In the genomic region with DNA sequence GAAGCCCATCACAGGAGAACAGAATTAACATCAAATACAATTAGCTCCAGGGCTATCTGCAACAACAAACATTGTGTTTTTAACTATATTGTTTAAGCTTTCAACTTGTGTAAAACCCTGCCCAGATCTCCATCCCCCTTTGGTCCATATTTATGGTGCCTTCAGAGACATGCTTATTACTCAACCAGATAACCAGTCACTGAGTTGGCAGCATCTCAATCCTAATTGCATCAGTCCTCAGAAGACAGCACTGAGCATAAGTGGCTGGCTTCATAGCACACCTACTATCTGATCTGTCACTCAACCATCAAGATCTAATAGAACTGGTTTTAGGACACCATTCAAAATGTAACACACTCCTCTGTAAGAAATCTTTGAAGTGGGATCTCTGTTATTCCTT, we compare ENCODE assay signal across 28 mouse cellular contexts. TPM values are rescaled to one million over a fixed set of nuclear protein-coding genes. Genes with fewer than 3 reads are reported as not detected.
DNase-seq lines count a peak whose midpoint lies in the region; ATAC-seq and TF ChIP-seq lines count a peak whose summit lies in the region.
"Had no signal": no experiment of that assay in that cellular context is flagged by ENCODE, and none has a peak within 500 bp of the region (broad histone marks: within the 10 kb centered on the region; RNA-seq: fewer than 3 reads in every experiment).

No protein-coding gene starts in this region.

- H3K9me3 ChIP-seq in liver, embryonic 11.5 days (ENCODE audit: control insufficient read depth, low read length), result no peaks in the 10 kb centered on the region
- no peaks in the 10 kb centered on the region for H3K9me3 ChIP-seq in forebrain, embryonic 14.5 days (replicated peaks; ENCODE audit: control insufficient read depth, low read length)
- H3K9me3 ChIP-seq: embryonic facial prominence, embryonic 10.5 days; heart, embryonic 10.5 days; hindbrain, embryonic 12.5 days had no signal

- peaks cover 18% of the 10 kb centered on the region for H3K36me3 ChIP-seq in liver, adult 2 months (ENCODE audit: control insufficient read depth, insufficient read depth, low read length)
- peaks cover 7% of the 10 kb centered on the region; the same call in 1 of the 2 replicates for H3K36me3 ChIP-seq in liver, embryonic 11.5 days (ENCODE audit: control insufficient read depth, insufficient read depth, low read length)
- peaks cover 36% of the 10 kb centered on the region for H3K36me3 ChIP-seq in forebrain, embryonic 14.5 days (ENCODE audit: control insufficient read depth, insufficient read depth, low read length)

- TF ChIP-seq CTCF in liver, adult 2 months (IDR thresholded peaks at IDR 0.05; ENCODE audit: low read depth, low read length), result no peak

- no peak overlapping the region for H3K4me3 ChIP-seq in liver, adult 2 months (ENCODE audit: insufficient read depth, low read depth, low read length)
- H3K4me3 ChIP-seq in liver, embryonic 11.5 days (ENCODE audit: low read depth, low read length), result no peak overlapping the region
- no peak overlapping the region for H3K4me3 ChIP-seq in forebrain, embryonic 14.5 days (ENCODE audit: low read depth, low read length)
- H3K4me3 ChIP-seq: embryonic facial prominence, embryonic 10.5 days; erythroblast, embryonic 14.5 days; heart, embryonic 10.5 days; hindbrain, embryonic 12.5 days had no signal

- no peak for TF ChIP-seq POLR2A in liver, adult 2 months (IDR thresholded peaks at IDR 0.05; ENCODE audit: extremely low read depth, insufficient read depth, low read length)

- peak; percentile 15 for DNase-seq in adrenal gland, adult 2 months
- no peak for DNase-seq in adrenal gland, postnatal 25 days
- peak; percentile 46 for DNase-seq in liver, adult 2 months (ENCODE audit: extremely low read depth, low read depth, low spot score)
- no peak for DNase-seq in liver, embryonic 11.5 days (ENCODE audit: low spot score)
- peak; percentile 23 for DNase-seq in MN1 (ENCODE audit: low spot score)
- peak; percentile 14 for DNase-seq in gonadal fat pad, adult 2 months (ENCODE audit: low read depth)
- no peak for DNase-seq in forebrain, embryonic 14.5 days (ENCODE audit: low spot score)
- no peak for DNase-seq in gastrocnemius, postnatal 36 days
- DNase-seq: cerebellum, adult 18-20 months; cerebellum, adult 9-11 months; cerebellum, postnatal 36 days; forebrain, postnatal 0 days; gastrocnemius, postnatal 14 days; heart, adult 18-20 months; heart, postnatal 10 days; heart, postnatal 4 days had no signal

- H3K27ac ChIP-seq in liver, adult 2 months (replicated peaks; ENCODE audit: insufficient read depth, low read depth, low read length), result no peak overlapping the region
- H3K27ac ChIP-seq in liver, embryonic 11.5 days (ENCODE audit: low read depth, low read length), result no peak overlapping the region
- H3K27ac ChIP-seq in forebrain, embryonic 14.5 days (ENCODE audit: low read depth, low read length), result no peak overlapping the region
- H3K27ac ChIP-seq: embryonic facial prominence, embryonic 10.5 days; heart, embryonic 10.5 days; hindbrain, embryonic 12.5 days had no signal

- no peak for ATAC-seq in liver, embryonic 11.5 days (replicated peaks; ENCODE audit: low FRiP score)
- no peak for ATAC-seq in forebrain, embryonic 14.5 days
- ATAC-seq: forebrain, postnatal 0 days; hindbrain, embryonic 16.5 days; inflammation-experienced regulatory T-cells, adult 6 months; intestine, postnatal 0 days had no signal

- no peak overlapping the region for H3K4me2 ChIP-seq in liver, embryonic 11.5 days
- H3K4me2 ChIP-seq in forebrain, embryonic 14.5 days (ENCODE audit: low read length), result no peak overlapping the region
- H3K4me2 ChIP-seq: hindbrain, embryonic 12.5 days had no signal

- no peaks in the 10 kb centered on the region for H3K79me2 ChIP-seq in liver, adult 2 months (ENCODE audit: control insufficient read depth, insufficient read depth, low read length)

- H3K9ac ChIP-seq in liver, adult 2 months (ENCODE audit: low read depth, low read length), result no peak overlapping the region
- no peak overlapping the region for H3K9ac ChIP-seq in liver, embryonic 11.5 days (ENCODE audit: low read depth, low read length)
- H3K9ac ChIP-seq in forebrain, embryonic 14.5 days (ENCODE audit: low read length), result no peak overlapping the region
- H3K9ac ChIP-seq: forebrain, postnatal 0 days; hindbrain, embryonic 12.5 days had no signal

- intact Hi-C loops in gastrocnemius, postnatal 36 days (cut with DNase I), result no loop called here

- no peaks in the 10 kb centered on the region for H3K4me1 ChIP-seq in liver, adult 2 months (ENCODE audit: control insufficient read depth, insufficient read depth, low read length)
- no peaks in the 10 kb centered on the region for H3K4me1 ChIP-seq in liver, embryonic 11.5 days (replicated peaks; ENCODE audit: control insufficient read depth, insufficient read depth, low read length)
- H3K4me1 ChIP-seq in forebrain, embryonic 14.5 days (ENCODE audit: control insufficient read depth, insufficient read depth, low read length), result no peaks in the 10 kb centered on the region
- H3K4me1 ChIP-seq: embryonic facial prominence, embryonic 10.5 days; heart, embryonic 10.5 days; hindbrain, embryonic 12.5 days had no signal

- no peaks in the 10 kb centered on the region for H3K27me3 ChIP-seq in liver, adult 2 months (ENCODE audit: control insufficient read depth, insufficient read depth, low read length)
- no peaks in the 10 kb centered on the region for H3K27me3 ChIP-seq in liver, embryonic 11.5 days (replicated peaks; ENCODE audit: control insufficient read depth, insufficient read depth, low read length)
- no peaks in the 10 kb centered on the region for H3K27me3 ChIP-seq in forebrain, embryonic 14.5 days (replicated peaks; ENCODE audit: control insufficient read depth, insufficient read depth, low read length)
- H3K27me3 ChIP-seq: hindbrain, embryonic 12.5 days had no signal

RNA-seq across cellular contexts. Expression of a gene that starts 12.5 kb away (rescaled TPM):
- not detected for total RNA-seq in adrenal gland, adult 2 months (2021)
- polyA plus RNA-seq in adrenal gland, adult 2 months (2012; rRNA removed), result not detected in 2 replicates
- total RNA-seq in adrenal gland, postnatal 25 days (2021), result not detected in 2 replicates
- total RNA-seq in liver, adult 2 months (2014; rRNA removed), result not detected in 2 replicates
- polyA plus RNA-seq in liver, adult 2 months (2012; rRNA removed), result not detected in 2 replicates
- not detected in 2 replicates for polyA plus RNA-seq in liver, embryonic 11.5 days (2014; fragmentation: Nextera tagmentation; extraction: Ambion mirVana)
- polyA plus RNA-seq in gonadal fat pad, adult 2 months (2012; rRNA removed), result not detected in 2 replicates
- polyA plus RNA-seq in forebrain, embryonic 14.5 days (2014; fragmentation: Nextera tagmentation; extraction: Ambion mirVana), result not detected in 2 replicates
- not detected for total RNA-seq in gastrocnemius, postnatal 36 days (2021)
- total RNA-seq: forebrain, postnatal 0 days; gastrocnemius, adult 18-20 months; gastrocnemius, postnatal 14 days; heart, postnatal 10 days; heart, postnatal 4 days had no signal
- polyA plus RNA-seq: C2C12; embryonic facial prominence, embryonic 10.5 days; embryonic facial prominence, embryonic 14.5 days; erythroblast, embryonic 14.5 days; forebrain, embryonic 11.5 days; forebrain, postnatal 0 days; heart, embryonic 10.5 days; heart, embryonic 14.5 days; hindbrain, embryonic 12.5 days; hindbrain, embryonic 16.5 days; intestine, postnatal 0 days had no signal

RNA-seq across cellular contexts. Expression of a gene that starts 20.8 kb away (rescaled TPM):
- total RNA-seq in adrenal gland, adult 2 months (2021), result 1 to 10 TPM; 1.8 to 2.0 TPM
- polyA plus RNA-seq in adrenal gland, adult 2 months (2012; rRNA removed), result 20.3 and 21.6 TPM in 2 replicates
- total RNA-seq in adrenal gland, postnatal 25 days (2021), result 0.88 TPM in 1 of 2 replicates, not detected in the other
- total RNA-seq in liver, adult 2 months (2014; rRNA removed), result 0.37 and 1.1 TPM in 2 replicates
- polyA plus RNA-seq in liver, adult 2 months (2012; rRNA removed), result 7.2 and 13.2 TPM in 2 replicates
- not detected in 2 replicates for polyA plus RNA-seq in liver, embryonic 11.5 days (2014; fragmentation: Nextera tagmentation; extraction: Ambion mirVana)
- 19.1 and 24.7 TPM in 2 replicates for polyA plus RNA-seq in gonadal fat pad, adult 2 months (2012; rRNA removed)
- 0.33 and 0.46 TPM in 2 replicates for polyA plus RNA-seq in forebrain, embryonic 14.5 days (2014; fragmentation: Nextera tagmentation; extraction: Ambion mirVana)
- total RNA-seq in gastrocnemius, postnatal 36 days (2021), result not detected
- total RNA-seq: forebrain, postnatal 0 days; gastrocnemius, adult 18-20 months; gastrocnemius, postnatal 14 days; heart, postnatal 10 days; heart, postnatal 4 days had no signal
- polyA plus RNA-seq: embryonic facial prominence, embryonic 10.5 days; erythroblast, embryonic 14.5 days; forebrain, embryonic 11.5 days; heart, embryonic 10.5 days; hindbrain, embryonic 12.5 days had no signal

RNA-seq across cellular contexts. Expression of a gene that starts 36.6 kb away (rescaled TPM):
- 10 to 100 TPM; 56.8 to 77.7 TPM for total RNA-seq in adrenal gland, adult 2 months (2021)
- 2.5 and 3.4 TPM in 2 replicates for polyA plus RNA-seq in adrenal gland, adult 2 months (2012; rRNA removed)
- 72.8 and 73.5 TPM in 2 replicates for total RNA-seq in adrenal gland, postnatal 25 days (2021)
- total RNA-seq in liver, adult 2 months (2014; rRNA removed), result 29.1 and 29.9 TPM in 2 replicates
- polyA plus RNA-seq in liver, adult 2 months (2012; rRNA removed), result 7.1 and 8.5 TPM in 2 replicates
- polyA plus RNA-seq in liver, embryonic 11.5 days (2014; fragmentation: Nextera tagmentation; extraction: Ambion mirVana), result 6.0 and 6.6 TPM in 2 replicates
- 9.0 and 13.5 TPM in 2 replicates for polyA plus RNA-seq in gonadal fat pad, adult 2 months (2012; rRNA removed)
- 8.1 and 10.2 TPM in 2 replicates for polyA plus RNA-seq in forebrain, embryonic 14.5 days (2014; fragmentation: Nextera tagmentation; extraction: Ambion mirVana)
- total RNA-seq in gastrocnemius, postnatal 36 days (2021), result 10 to 100 TPM; 19.5 to 21.7 TPM

RNA-seq across cellular contexts. Expression of a gene that starts 46.6 kb away (rescaled TPM):
- 10 to 100 TPM in 1 of 2 experiments, 1 to 10 TPM in 1; 8.7 to 22.6 TPM for total RNA-seq in adrenal gland, adult 2 months (2021)
- polyA plus RNA-seq in adrenal gland, adult 2 months (2012; rRNA removed), result 24.2 and 27.2 TPM in 2 replicates
- 6.7 and 8.0 TPM in 2 replicates for total RNA-seq in adrenal gland, postnatal 25 days (2021)
- total RNA-seq in liver, adult 2 months (2014; rRNA removed), result 0.18 and 0.27 TPM in 2 replicates
- 0.26 and 0.29 TPM in 2 replicates for polyA plus RNA-seq in liver, adult 2 months (2012; rRNA removed)
- polyA plus RNA-seq in liver, embryonic 11.5 days (2014; fragmentation: Nextera tagmentation; extraction: Ambion mirVana), result 0.71 and 0.88 TPM in 2 replicates
- 24.4 and 30.7 TPM in 2 replicates for polyA plus RNA-seq in gonadal fat pad, adult 2 months (2012; rRNA removed)
- 1.8 and 2.2 TPM in 2 replicates for polyA plus RNA-seq in forebrain, embryonic 14.5 days (2014; fragmentation: Nextera tagmentation; extraction: Ambion mirVana)
- 1 to 10 TPM; 1.6 to 2.0 TPM for total RNA-seq in gastrocnemius, postnatal 36 days (2021)
- polyA plus RNA-seq: erythroblast, embryonic 14.5 days; inflammation-experienced regulatory T-cells, adult 6 months had no signal

Comparison
In these comparisons a context has a peak if more than half of its experiments do, and no peak if none do; other contexts are left out.
1. DNase-seq: peak in adrenal gland, adult 2 months (single experiment), liver, adult 2 months (single experiment), MN1 (single experiment) and gonadal fat pad, adult 2 months (single experiment); none in adrenal gland, postnatal 25 days (single experiment), liver, embryonic 11.5 days (single experiment), forebrain, embryonic 14.5 days (single experiment) and gastrocnemius, postnatal 36 days (0 of 2).